Mouse (Mus musculus) megakaryocyte, adult 5-6 weeks (primary cell): ENCODE results near the gene Ddb1. TPM values are rescaled to one million over a fixed set of nuclear protein-coding genes. Genes with fewer than 3 reads are reported as not detected.

Experiments used
- ATAC-seq: 2 replicates; pipeline ENCODE4 v1.8.0; 2016; ENCODE audit warnings: mild to moderate bottlenecking, inconsistent platforms; ENCODE audit not compliant: poor library complexity, severe bottlenecking
- total RNA-seq, 2 experiments: library from RNA; stranded (forward) in 1 of 2; stranded (reverse) in 1 of 2; fragments of 153-499, 151-499 nt in 1 of 2; fragments of 221-1000, 200-1000 nt in 1 of 2; gene quantifications; 2 replicates each; pipeline versions ENCODE4 v1.2.3 to v1.2.4; 2015 to 2017

Ddb1 gene
- total RNA-seq, 2 experiments from 2014 or later, result 45.1 to 175 TPM

GRCm38 (mm10) chr19:10656058-10656457 lies 50.9 kb downstream of the Ddb1 start:
- no peak for ATAC-seq

GRCm38 (mm10) chr19:10657742-10658141 lies 52.6 kb downstream of the Ddb1 start:
- no peak for ATAC-seq

DNA sequence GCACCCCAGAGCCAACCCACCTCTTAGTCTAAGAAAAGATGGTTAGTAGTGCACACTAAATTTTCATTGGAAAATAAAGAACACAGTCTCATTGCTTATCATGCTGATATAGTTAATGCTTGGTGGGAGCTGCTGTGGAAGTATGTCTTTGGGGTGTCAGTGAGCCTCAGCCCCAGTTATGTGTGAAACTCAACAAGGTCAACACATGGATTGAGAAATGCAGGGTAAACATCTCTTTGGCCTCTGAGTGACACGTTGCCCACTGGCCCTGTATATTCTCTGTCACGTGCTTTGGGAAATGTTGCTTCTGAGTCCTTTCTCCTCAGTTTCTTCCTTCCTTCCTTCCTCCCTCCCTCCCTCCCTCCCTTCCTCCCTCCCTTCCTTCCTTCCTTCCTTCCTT lies 53.3 kb downstream of the Ddb1 start:
- no peak for ATAC-seq

DNA sequence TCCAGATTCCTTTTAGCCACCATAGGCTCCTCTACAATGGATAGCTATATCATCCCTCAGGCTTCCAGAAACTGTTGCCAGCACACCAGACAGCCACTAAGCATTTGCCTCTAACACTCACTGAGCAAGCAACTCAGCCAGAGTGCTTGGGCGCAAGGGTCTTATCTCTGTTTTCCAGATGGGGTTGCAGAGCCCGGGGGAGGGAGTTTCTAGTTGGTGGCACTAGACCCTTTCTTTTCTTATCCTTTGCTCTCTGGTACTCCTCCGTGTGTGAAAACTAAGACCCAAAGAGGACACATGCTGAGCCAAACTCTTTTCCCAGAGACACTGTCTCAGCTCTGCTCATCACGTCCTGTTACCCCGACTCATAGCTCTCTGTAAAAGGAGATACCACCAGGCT lies 56.2 kb downstream of the Ddb1 start:
- ATAC-seq, result no peak

DNA sequence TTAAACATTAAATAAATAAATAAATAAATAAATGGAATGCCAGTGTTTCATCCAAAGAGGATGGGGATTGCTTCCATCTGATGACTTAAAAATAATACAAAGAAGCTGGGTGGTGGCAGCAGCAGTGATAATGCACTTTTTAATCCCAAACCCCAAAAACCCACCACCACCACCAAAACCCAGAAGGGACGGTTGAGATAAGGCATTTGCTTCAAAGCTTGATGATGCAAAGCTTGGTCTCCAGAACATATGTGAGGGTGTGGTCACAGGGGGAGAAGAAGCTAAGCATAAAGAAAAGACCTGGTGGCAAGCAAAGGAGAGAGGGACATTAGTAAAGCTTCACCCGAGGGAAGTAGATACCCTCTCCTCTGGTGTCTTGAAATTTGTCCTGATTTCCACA lies 56.8 kb downstream of the Ddb1 start:
- ATAC-seq, result no peak

GRCm38 (mm10) chr19:10662665-10663064 lies 57.5 kb downstream of the Ddb1 start:
- no peak for ATAC-seq

DNA sequence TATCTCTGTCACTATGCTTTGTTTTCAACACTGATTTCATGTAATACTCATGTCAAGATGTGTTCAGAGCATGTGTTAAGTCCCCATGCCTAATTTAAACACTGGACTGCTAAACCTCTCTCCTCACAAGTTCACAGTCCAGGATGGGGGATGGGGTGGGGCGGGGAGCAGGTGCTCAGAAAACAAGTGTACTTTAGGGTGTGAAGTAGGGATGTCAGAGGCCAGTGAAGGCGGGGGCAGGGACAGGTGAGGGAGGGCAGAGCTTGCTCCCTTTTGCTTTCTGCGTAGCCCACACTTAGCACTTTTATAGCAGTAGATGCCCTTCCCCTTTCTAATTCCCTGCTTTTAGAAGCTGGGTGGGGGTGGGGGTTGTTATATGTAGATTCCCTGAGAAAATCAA lies 60.0 kb downstream of the Ddb1 start:
- ATAC-seq, result no peak

GRCm38 (mm10) chr19:10665499-10665898 lies 60.4 kb downstream of the Ddb1 start:
- ATAC-seq, result peak; percentile 94

DNA sequence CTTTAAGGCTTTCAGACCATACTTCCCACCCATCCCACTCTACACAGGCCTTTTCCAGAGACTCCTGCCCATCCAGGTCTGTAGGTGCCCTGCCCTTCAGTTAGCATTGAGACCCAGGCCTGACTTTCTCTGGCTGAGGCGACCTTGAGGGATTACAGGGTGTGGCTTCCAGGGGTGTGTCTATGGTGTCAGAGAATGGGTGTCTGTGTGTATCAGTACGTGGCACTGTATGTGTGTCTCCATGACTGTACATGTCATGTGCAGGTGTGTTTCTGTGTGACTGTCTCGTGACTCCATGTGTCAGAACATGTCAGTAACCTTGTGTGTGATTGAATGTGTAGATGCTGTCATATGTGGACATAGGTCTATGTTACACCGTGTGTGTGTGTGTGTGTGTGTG lies 66.2 kb downstream of the Ddb1 start:
- no peak for ATAC-seq

- ATAC-seq, result no peak
Observed at GRCm38 (mm10) chr19:10671854-10672417, 66.8 kb downstream of the Ddb1 start.

- ATAC-seq, result no peak
Observed at GRCm38 (mm10) chr19:10673275-10673674, 68.1 kb downstream of the Ddb1 start.

DNA sequence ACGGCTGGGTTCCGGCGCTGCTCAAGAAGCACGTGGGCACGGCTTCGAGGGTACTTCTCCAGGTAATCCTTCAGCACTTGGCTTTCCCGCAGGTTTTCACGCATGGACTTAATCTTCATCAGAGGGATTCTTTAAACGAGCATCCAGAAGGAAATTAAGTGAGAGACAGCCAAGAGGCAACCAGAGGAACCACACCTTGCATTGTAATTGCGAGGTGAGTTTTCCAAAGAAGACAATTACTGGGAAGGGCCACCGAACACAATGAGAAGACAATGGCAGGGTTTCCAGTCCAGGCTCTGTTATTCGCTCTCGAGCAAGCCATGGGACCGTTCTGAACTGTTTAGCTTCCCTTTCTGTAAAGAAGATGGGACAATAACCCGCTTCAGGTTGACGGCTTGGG lies 71.5 kb downstream of the Ddb1 start:
- no peak for ATAC-seq

- ATAC-seq, result peak; percentile 83
Observed at GRCm38 (mm10) chr19:10677915-10678771, 73.0 kb downstream of the Ddb1 start, which contains the start of gene Pga5. Gene Pga5, minus strand, starts transcription at chr19:10678071.

DNA sequence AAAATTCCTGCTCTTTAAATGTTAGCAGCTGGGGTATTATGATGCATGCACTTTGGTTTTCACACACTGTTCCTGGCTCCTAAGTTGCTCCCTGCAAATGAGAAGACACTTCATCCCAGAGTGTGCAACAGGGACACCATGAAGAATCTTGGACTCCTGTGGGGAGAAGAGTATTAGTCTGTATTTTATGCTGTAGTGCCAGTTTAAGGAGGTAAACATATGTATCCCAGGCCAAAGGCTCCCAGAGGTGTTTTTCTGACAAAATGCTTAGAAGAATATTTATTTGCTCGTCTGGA lies 73.6 kb downstream of the Ddb1 start:
- ATAC-seq, result no peak

Other genes starting within 250 kb of the Ddb1 start
- not detected in 2 replicates for gene Syt7, start 216.2 kb upstream of the Ddb1 start, total RNA-seq (2015)
- gene Syt7, start 216.2 kb upstream of the Ddb1 start, total RNA-seq (2017), result not detected in 2 replicates
- gene Lrrc10b, start 147.9 kb upstream of the Ddb1 start, total RNA-seq (2015), result not detected in 2 replicates
- not detected in 2 replicates for gene Lrrc10b, start 147.9 kb upstream of the Ddb1 start, total RNA-seq (2017)
- 0.29 TPM in 1 of 2 replicates, not detected in the other for gene Ppp1r32, start 122.4 kb upstream of the Ddb1 start, total RNA-seq (2015)
- gene Ppp1r32, start 122.4 kb upstream of the Ddb1 start, total RNA-seq (2017), result 0.37 TPM in 1 of 2 replicates, not detected in the other
- gene Cpsf7, start 80.1 kb upstream of the Ddb1 start, total RNA-seq (2015), result 56.3 and 57.1 TPM in 2 replicates
- gene Cpsf7, start 80.1 kb upstream of the Ddb1 start, total RNA-seq (2017), result 35.9 and 42.2 TPM in 2 replicates
- 46.9 and 51.5 TPM in 2 replicates for gene Sdhaf2, start 79.2 kb upstream of the Ddb1 start, total RNA-seq (2015)
- gene Sdhaf2, start 79.2 kb upstream of the Ddb1 start, total RNA-seq (2017), result 54.6 and 55.9 TPM in 2 replicates
- gene Tmem216, start 49.1 kb upstream of the Ddb1 start, total RNA-seq (2015), result 19.1 and 27.3 TPM in 2 replicates
- gene Tmem216, start 49.1 kb upstream of the Ddb1 start, total RNA-seq (2017), result 16.5 and 18.7 TPM in 2 replicates
- gene Cyb561a3, start 28.2 kb upstream of the Ddb1 start, total RNA-seq (2015), result 37.2 and 38.8 TPM in 2 replicates
- 36.1 and 38.3 TPM in 2 replicates for gene Cyb561a3, start 28.2 kb upstream of the Ddb1 start, total RNA-seq (2017)
- 14.1 and 16.7 TPM in 2 replicates for gene Tmem138, start 28.0 kb upstream of the Ddb1 start, total RNA-seq (2015)
- gene Tmem138, start 28.0 kb upstream of the Ddb1 start, total RNA-seq (2017), result 2.1 and 4.0 TPM in 2 replicates
- gene Tkfc, start 327 bp downstream of the Ddb1 start, total RNA-seq (2015), result 4.8 and 5.6 TPM in 2 replicates
- 2.2 and 3.7 TPM in 2 replicates for gene Tkfc, start 327 bp downstream of the Ddb1 start, total RNA-seq (2017)
- 0.23 TPM in 1 of 2 replicates, not detected in the other for gene Vwce, start 28.9 kb downstream of the Ddb1 start, total RNA-seq (2015)
- gene Vwce, start 28.9 kb downstream of the Ddb1 start, total RNA-seq (2017), result not detected in 2 replicates
- not detected in 2 replicates for gene Pga5, start 72.7 kb downstream of the Ddb1 start, total RNA-seq (2015)
- 0.20 TPM in 1 of 2 replicates, not detected in the other for gene Pga5, start 72.7 kb downstream of the Ddb1 start, total RNA-seq (2017)
- 21.9 and 22.5 TPM in 2 replicates for gene Vps37c, start 83.4 kb downstream of the Ddb1 start, total RNA-seq (2015)
- 15.2 and 17.8 TPM in 2 replicates for gene Vps37c, start 83.4 kb downstream of the Ddb1 start, total RNA-seq (2017)
- 0.78 and 1.5 TPM in 2 replicates for gene Cd5, start 133.7 kb downstream of the Ddb1 start, total RNA-seq (2015)
- 0.57 and 0.59 TPM in 2 replicates for gene Cd5, start 133.7 kb downstream of the Ddb1 start, total RNA-seq (2017)
- gene Cd6, start 224.7 kb downstream of the Ddb1 start, total RNA-seq (2015), result 1.0 TPM in 1 of 2 replicates, not detected in the other
- gene Cd6, start 224.7 kb downstream of the Ddb1 start, total RNA-seq (2017), result 0.26 and 0.37 TPM in 2 replicates
- 31.4 and 31.6 TPM in 2 replicates for gene Slc15a3, start 234.4 kb downstream of the Ddb1 start, total RNA-seq (2015)
- gene Slc15a3, start 234.4 kb downstream of the Ddb1 start, total RNA-seq (2017), result 18.0 and 20.2 TPM in 2 replicates